Mouse (Mus musculus) testis, postnatal 10 days (tissue): ENCODE measurements around the gene Vil1.
"Not testable (repeated sequence)": the region's sequence is repeated elsewhere in the genome, so short reads cannot be mapped to it uniquely, and the experiment has no call there.

Experiments
- DNase-seq: peaks from one replicate; pipeline ENCODE4 v3.0.0; 2021; ENCODE audit warnings: low spot score

Gene Vil1

DNA sequence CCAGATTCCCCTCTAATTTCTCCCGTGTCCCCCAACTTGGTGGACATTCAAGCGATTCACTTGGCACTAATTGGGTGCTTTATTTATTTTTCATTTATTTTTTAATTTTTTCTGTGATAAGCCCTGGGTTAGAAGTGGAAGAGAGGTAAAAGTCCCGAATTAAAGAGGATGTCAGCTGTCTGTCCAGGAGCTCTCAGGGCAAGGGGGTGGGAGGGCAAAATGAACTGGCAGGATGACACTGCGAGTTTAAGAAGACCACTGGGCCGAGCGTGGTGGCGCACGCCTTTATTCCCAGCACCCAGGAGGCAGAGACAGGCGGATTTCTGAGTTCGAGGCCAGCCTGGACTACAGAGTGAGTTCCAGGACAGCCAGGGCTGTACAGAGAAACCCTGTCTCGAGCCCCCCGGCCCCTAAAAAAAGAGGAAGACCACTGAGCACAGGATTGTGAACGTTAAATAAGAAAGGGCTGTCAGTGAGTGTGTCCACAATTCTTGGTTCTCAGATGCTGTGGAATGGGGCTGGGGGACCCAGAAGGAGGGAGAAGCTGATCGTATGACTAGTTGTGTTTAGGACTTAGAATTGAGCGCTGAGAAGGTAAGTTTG lies 21.7 kb upstream of the Vil1 start:
- DNase-seq: no peak

DNA sequence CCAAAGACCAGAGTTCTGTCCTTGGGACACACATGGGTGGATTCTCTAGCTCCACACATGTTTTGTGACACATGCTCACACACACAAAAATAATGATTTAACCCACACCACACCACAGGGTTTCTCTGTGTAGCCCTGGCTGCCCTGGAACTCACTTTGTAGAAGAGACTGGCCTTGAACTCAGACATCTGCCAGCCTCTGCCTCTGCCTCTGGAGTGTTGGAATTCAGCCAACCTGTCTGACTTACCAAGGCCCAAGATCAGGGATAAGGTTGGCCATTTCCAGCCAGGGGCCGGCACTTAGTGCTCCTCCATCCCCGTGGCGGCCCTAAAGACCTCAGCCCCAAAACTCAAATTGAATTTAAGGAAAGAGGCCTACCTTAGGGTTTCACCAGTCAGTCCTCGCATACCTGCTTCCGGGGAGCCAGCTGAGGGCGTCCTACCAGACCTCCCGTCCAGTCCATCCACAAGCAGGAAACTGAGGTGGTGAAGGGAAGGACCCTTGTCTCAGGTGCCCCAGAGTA lies 20.7 kb upstream of the Vil1 start:
- DNase-seq: no peak

DNA sequence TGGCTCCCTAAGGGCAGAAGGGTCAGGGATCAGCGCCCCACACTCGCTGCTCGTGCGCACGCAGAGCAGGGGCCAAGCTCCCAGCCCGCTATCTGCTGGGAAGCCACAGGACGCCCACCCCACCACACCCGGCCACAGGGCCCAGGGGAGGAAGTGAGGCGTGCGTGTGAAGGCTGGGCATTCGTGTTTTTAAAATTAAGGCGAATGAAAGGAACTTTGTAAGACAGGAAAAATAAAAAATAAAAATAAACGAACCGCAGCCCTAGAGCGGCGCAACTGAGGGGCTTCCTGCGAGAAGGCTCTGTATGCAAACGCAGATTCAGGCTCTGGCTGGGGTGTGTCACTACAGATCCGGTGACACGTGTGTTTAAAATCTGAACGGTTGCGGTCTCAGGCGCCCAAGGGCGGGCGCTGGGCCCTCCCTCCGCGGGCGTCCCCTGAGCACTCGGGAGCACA lies 19.3 kb upstream of the Vil1 start:
- peak; percentile 59 for DNase-seq

- DNase-seq: peak; percentile 87
Observed at GRCm38 (mm10) chr1:74390287-74390906, 18.8 kb upstream of the Vil1 start.

- peak; percentile 97 for DNase-seq
Observed at GRCm38 (mm10) chr1:74390924-74391748, 18.0 kb upstream of the Vil1 start, which contains the start of gene Ctdsp1. Ctdsp1 (plus strand) TSS chr1:74391509.

GRCm38 (mm10) chr1:74391844-74392441 lies 17.2 kb upstream of the Vil1 start:
- peak; percentile 91 for DNase-seq

GRCm38 (mm10) chr1:74392446-74392994 lies 16.7 kb upstream of the Vil1 start:
- DNase-seq: peak; percentile 60

- DNase-seq: no peak
Observed at GRCm38 (mm10) chr1:74393010-74393409, 16.2 kb upstream of the Vil1 start.

DNA sequence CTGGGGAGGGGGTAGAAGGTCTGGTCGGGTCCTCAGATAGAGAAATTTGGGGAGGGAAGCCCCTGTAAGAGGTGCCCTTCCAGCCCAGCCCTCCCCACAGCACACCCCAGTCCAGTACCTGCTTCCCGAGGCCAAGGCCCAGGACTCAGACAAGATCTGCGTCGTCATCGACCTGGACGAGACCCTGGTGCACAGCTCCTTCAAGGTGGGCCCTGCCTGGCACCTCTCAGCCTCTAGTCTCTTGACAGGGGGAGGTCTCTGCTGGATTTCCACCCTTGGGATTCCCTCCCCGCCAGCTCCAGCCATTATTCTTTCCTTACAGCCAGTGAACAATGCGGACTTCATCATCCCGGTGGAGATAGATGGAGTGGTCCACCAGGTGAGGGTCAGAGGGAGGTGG lies 15.5 kb upstream of the Vil1 start:
- no peak for DNase-seq

DNA sequence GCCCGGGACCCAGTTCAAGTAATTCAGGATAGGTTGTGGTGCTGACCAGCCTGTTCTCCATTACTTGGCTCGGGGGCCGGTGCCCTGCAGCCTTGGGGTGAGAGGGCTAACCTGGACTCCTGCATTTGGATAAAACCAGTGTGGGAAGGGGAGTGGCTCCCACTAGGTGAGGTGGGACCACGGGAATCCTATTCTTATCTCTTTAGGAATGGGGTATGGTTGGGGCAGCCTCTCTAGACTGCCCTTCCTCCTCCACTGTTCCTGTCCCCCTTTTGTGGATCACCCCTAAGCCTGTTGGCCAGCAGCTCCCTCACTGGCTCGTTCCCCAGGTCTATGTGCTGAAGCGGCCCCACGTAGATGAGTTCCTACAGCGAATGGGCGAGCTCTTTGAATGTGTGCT lies 14.9 kb upstream of the Vil1 start:
- no peak for DNase-seq

GRCm38 (mm10) chr1:74394858-74395257 lies 14.3 kb upstream of the Vil1 start:
- DNase-seq: no peak

GRCm38 (mm10) chr1:74395290-74395689 lies 13.9 kb upstream of the Vil1 start:
- no peak for DNase-seq

DNA sequence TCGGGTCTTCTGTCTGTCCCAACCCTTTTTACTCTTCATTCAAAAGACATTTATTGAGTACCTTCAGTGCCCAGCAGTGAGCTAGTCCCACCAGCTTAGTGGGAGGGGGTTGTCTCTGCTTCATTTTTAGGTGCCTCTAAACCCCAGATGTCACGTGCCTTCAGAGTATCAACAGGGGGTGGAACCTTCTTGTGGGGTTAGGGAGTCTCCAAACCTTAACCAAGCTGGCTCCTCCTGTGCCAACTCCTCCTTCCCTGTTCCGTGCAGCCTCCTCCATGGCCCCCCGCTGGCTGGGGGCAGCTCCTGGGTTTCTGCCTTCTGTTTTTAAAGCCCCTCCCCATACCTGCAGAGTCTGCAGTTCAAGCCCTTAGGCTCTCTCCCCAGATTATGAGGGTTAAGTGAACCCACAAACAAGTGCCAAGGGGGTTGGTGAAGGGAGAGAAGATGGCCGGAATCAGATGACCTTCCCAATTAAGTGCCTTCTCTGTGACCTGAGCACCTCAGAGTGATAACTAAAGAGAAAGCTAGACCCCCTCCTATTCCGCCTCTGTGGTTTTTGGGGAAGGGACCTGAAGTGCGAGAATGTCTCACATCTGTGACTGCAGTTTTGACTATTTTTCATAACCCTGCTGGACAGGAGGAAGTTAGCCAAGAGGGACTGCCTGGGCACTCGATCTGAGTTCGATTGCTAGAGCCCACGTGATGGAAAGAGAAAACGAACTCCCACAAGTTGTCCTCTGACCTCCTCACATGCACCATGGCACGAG lies 12.5 kb upstream of the Vil1 start:
- not testable (repeated sequence) for DNase-seq

- DNase-seq: peak; percentile 99
Observed at GRCm38 (mm10) chr1:74397268-74397918, 11.8 kb upstream of the Vil1 start.

DNA sequence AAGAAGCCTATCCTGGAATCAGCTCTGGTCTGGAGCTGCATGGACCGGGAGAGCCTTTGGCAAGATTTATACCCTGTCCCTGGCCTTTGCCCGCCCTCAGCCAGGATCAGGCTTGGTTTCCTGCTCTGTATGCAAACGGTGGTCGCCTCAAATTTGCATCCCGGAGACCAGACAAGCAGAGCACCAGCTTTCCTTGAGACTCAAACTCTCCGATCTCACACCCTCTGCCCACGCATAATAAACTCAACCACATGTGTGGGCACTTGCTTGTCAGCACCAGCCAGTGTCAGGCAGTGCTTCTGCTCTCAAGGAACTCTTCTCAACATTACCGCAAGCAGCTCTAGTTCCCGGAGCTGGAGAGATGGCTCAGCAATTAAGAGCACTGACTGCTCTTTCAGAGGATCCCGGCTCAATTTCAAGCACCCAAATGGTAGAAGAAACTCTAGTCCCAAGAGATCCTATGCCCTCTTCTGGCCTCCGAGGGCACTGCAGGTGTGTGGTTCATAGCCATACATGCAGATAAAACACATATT lies 11.2 kb upstream of the Vil1 start:
- peak; percentile 81 for DNase-seq

DNA sequence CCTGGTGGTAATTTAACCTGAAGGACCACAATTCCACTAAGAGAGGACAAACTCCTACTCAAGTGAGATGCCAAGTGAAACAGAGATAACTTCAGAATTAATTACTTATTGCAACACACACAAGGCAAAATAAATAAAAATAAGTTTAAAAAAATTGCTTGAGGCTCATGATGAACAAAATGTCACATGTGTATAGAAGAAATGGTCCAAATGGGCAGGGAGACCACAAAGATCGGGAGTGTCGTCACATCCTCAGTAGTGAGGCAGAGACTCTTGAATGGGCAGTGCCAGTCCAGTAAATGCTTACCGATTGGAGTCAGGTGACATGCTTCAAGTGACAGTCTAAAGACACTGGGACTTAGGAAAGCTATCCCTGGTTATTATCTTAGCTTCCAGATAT lies 8.6 kb upstream of the Vil1 start:
- DNase-seq: no peak

DNA sequence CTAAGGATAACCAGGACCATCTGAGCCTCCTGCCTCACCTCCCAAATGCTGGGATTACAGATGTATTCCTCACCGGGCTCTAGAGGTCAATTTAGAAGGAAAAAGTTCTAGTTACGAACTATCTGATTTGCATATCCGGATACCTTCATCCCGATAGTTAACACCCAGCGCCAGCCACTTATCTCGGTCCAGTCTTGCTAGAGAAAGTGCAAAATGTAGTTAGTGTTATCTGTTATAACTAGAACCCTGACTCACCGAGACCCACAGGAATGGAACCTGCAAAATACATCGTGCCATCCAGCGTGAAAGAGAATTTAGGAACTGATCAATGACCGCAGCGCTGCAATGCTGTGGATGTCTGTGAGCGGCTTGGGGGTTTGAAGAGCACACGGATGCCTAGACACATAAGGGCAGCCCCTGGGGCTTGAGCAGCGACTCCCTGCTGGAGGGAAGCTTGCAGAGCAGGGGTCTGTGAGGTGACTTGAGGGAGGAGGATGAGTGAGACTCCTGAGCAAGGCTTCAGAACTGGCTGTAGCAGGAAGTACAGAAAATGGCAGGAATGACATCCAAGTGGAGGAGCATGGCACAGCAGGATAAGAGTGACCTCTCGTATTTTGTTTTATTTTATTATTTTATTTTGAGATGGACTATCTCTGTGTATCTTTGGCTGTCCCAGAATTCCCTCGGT lies 8.0 kb upstream of the Vil1 start:
- no peak for DNase-seq

- no peak for DNase-seq
Observed at GRCm38 (mm10) chr1:74404206-74404605, 5.0 kb upstream of the Vil1 start.

GRCm38 (mm10) chr1:74411753-74412325 lies 2.7 kb downstream of the Vil1 start:
- DNase-seq: no peak

DNA sequence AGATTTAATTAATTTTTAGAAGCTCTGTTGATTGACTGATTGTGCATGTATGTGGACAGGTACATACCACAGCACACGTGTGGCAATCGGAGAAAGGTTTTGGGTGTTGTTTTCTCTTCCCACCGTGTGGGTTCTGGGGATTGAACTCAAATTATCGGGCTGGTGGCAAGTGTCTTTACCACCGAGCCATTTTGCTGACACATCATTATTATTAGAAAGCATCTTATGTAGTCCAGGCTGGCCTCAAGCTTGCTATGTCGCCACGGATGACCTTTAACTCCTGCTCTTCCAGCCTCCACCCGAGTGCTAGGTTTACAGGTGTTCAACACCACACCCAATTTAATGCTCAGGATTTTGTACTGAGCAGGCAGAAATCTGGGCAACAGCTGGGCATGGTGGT lies 3.5 kb downstream of the Vil1 start:
- no peak for DNase-seq
